Mouse (Mus musculus) cerebellum, adult 2 months (tissue): Measurements from ENCODE around the gene Lpcat3. TPM values are rescaled to one million over a fixed set of nuclear protein-coding genes. Genes with fewer than 3 reads are reported as not detected.

Experiments
- DNase-seq, 2 experiments: peaks; one replicate each; pipeline ENCODE4 v3.0.0; 2021
- H3K27ac ChIP-seq: fragments of 200-500 bp; 2 replicates; pipeline ENCODE4 v1.5.1; 2012; ENCODE audit warnings: low read length, control low read depth, inconsistent platforms; ENCODE audit not compliant: insufficient read depth
- H3K27me3 ChIP-seq: fragments of 200-500 bp; 2 replicates; pipeline ENCODE4 v1.6.1; 2012; ENCODE audit warnings: inconsistent platforms, mild to moderate bottlenecking, low read length, moderate library complexity; ENCODE audit not compliant: control insufficient read depth, insufficient read depth
- H3K4me1 ChIP-seq: fragments of 200-500 bp; 2 replicates; pipeline ENCODE4 v1.6.1; 2011; ENCODE audit warnings: low read length; ENCODE audit not compliant: control insufficient read depth, insufficient read depth
- H3K4me3 ChIP-seq: fragments of 200-500 bp; replicated peaks from 2 replicates; pipeline ENCODE3; 2011; ENCODE audit warnings: mild to moderate bottlenecking, low read depth, low read length, control low read depth; ENCODE audit not compliant: insufficient read depth
- CTCF ChIP-seq: fragments of 200-500 bp; IDR thresholded peaks from 2 replicates; pipeline ENCODE4 v1.5.1; 2011; ENCODE audit warnings: low read depth, mild to moderate bottlenecking, control low read depth, low read length, moderate library complexity, borderline replicate concordance; ENCODE audit not compliant: insufficient read depth
- POLR2A ChIP-seq: fragments of 200-500 bp; IDR thresholded peaks from 2 replicates; pipeline ENCODE4 v1.6.1; 2011; ENCODE audit warnings: low read length, control low read depth, borderline replicate concordance; ENCODE audit not compliant: insufficient read depth
- WGBS: fragments of 180-500 bp; shearing (Covaris S2); methylation state at CpG from one replicate; pipeline ENCODE4 v1.1.7; 2018; 5-methylcytosine and 5-hydroxymethylcytosine counted together
- polyA plus RNA-seq: library from polyadenylated mRNA; depleted of rRNA; stranded (reverse); fragments of >200 nt; gene quantifications from 2 replicates; pipeline ENCODE4 v1.2.3, GENCODE M21; 2012

The Lpcat3 gene
- polyA plus RNA-seq, 1 experiment: 56.4 TPM

DNA sequence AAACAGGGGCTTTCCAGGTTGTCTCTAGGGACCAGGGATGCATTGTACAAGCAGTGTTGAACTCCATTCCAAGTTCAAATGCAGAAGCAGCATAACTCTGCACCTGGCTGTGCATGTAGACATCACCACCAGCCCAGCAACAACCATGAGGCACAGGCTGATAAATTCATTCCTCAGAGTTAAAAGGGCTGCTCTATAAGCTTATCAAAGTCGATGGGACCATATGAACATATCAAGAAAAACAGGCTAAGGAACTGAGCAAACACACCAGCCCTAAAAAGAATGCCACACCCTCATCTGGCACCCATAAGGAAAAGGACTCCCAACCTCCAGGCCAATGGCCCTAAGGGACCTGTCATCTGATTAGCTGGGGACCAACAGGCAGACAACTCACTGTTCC, 16.4 kb upstream of the Lpcat3 start:
- no peak overlapping the region for H3K4me3 ChIP-seq
- WGBS: 82% methylated on average over 1 of the region's 1 CpGs
- no peaks in the 10 kb centered on the region for H3K4me1 ChIP-seq
- no peak overlapping the region for H3K27ac ChIP-seq
- no peak for DNase-seq
- TF ChIP-seq POLR2A: no peak
- no peak for TF ChIP-seq CTCF
- H3K27me3 ChIP-seq: no peaks in the 10 kb centered on the region

GRCm38 (mm10) chr6:124655893-124656292, 6.9 kb upstream of the Lpcat3 start:
- whole genome bisulfite sequencing: 76% methylated on average over 6 of the region's 6 CpGs
- H3K27me3 ChIP-seq: no peaks in the 10 kb centered on the region
- no peak overlapping the region for H3K4me3 ChIP-seq
- TF ChIP-seq POLR2A: no peak
- no peak for TF ChIP-seq CTCF
- DNase-seq: no peak
- H3K4me1 ChIP-seq: no peaks in the 10 kb centered on the region
- no peak overlapping the region for H3K27ac ChIP-seq

DNA sequence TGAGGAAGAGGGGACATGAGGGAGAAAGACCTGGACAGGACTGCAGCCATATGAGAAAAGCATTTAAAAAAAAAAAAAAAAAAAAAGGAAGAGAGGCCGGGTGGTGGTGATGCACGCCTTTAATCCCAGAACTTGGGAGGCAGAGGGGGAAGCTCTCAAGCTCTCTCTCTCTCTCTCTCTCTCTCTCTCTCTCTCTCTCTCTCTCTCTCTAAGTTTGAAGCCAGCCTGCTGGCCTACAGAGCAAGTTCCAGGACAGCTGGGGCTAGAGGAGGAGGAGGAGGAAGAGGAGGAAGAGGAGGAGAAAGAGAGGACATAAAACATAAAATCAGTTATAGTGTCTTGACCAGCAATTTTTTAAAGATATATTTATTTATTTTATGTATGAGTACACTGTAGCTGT, 4.8 kb upstream of the Lpcat3 start:
- no peaks in the 10 kb centered on the region for H3K4me1 ChIP-seq
- H3K4me3 ChIP-seq: no peak overlapping the region
- no peak for DNase-seq
- H3K27ac ChIP-seq: no peak overlapping the region
- no peak for TF ChIP-seq POLR2A
- no peak for TF ChIP-seq CTCF
- no peaks in the 10 kb centered on the region for H3K27me3 ChIP-seq
- WGBS: 100% methylated on average over 1 of the region's 2 CpGs

DNA sequence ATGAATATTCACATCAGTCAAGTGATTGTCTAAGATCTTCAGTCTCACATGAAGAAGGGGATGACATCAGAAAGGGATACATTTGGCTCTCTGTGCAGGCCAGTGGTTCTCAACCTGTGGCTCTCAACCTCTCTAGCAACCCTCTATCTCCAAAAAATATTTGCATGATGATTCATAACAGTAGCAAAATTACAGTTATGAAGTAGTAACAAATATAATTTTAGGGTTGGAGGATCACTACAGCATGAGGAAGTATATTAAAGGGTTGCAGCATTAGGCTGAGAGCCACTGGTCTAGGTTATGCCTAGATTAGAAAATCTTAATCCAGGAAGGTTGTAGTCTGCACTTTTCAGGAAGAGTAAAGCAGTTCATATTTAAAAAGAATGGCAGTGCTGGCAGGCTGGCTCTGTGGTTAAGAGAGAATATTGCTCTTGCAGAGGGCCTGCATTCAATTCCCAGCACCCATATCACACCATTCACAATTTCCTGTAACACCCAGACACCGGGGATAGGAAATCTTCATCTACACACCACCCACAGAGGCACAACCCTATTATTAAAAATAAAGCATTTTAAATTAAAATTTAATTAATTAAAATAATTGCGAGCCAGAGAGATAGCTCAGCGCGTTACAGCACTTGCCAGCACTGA, 1.5 kb upstream of the Lpcat3 start:
- Histone ChIP-seq H3K4me1 (peaks cover 3% of the 10 kb centered on the region; the same call in 1 of the 2 replicates), H3K27ac (no peak overlapping the region), H3K27me3 (no peaks in the 10 kb centered on the region), H3K4me3 (no peak overlapping the region)
- TF ChIP-seq CTCF: no peak
- no peak for TF ChIP-seq POLR2A
- DNase-seq: no peak
- 93% methylated on average over 4 of the region's 4 CpGs for WGBS

- no peaks in the 10 kb centered on the region for H3K27me3 ChIP-seq
- TF ChIP-seq CTCF (no peak), POLR2A (no peak)
- peak overlapping the region; percentile 80; the same call in 1 of the 2 replicates for H3K27ac ChIP-seq
- peak overlapping the region; percentile 76 for H3K4me3 ChIP-seq
- 28% methylated on average over 6 of the region's 6 CpGs for WGBS
- H3K4me1 ChIP-seq: peaks cover 3% of the 10 kb centered on the region; the same call in 1 of the 2 replicates
- no peak for DNase-seq
Observed at GRCm38 (mm10) chr6:124661995-124662394, 832 bp upstream of the Lpcat3 start.

DNA sequence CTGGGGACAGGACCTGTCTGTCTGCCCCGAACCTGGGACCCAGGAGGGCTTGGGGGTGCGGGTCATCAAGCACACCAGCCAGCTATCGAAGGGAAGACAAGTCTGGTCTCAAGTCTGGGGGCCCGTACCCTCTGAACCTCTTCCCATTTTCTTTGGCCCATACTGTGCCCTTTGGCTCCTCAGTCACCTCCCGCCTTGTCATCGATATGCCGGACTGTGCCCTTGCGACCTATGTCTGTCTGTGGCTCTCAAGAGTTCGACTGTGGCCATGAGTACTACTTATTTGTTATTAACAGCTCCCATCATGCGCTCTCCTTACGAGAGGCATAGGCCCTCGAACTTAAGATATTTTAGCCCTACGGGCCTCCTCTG, 583 bp downstream of the Lpcat3 start:
- H3K27ac ChIP-seq: peak overlapping the region; percentile 78
- H3K27me3 ChIP-seq: no peaks in the 10 kb centered on the region
- DNase-seq: no peak
- WGBS: 12% methylated on average over 13 of the region's 13 CpGs
- TF ChIP-seq CTCF (no peak), POLR2A (no peak)
- peaks cover 6% of the 10 kb centered on the region; the same call in 1 of the 2 replicates for H3K4me1 ChIP-seq
- H3K4me3 ChIP-seq: peak overlapping the region; percentile 76

DNA sequence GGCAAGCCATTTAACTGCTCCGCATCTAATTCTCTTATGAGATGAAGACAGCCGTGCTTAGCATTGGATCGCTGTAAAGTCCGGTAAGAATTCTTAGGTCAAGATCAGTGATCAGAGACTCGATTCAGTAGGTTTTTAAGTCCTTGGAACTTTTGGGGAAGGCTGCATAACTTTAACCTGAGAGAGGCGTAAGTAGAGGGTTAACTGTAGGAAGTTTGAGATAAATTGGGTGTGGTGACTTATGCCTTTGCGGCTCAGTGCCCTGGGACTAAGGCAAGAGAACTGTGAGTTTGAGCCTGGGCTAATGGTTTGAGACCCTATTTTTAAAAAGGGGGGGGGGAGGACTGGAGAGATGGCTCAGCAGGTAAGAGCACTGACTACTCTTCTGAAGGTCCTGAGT, 1.4 kb downstream of the Lpcat3 start:
- Histone ChIP-seq H3K4me3 (no peak overlapping the region), H3K27me3 (no peaks in the 10 kb centered on the region), H3K4me1 (peaks cover 13% of the 10 kb centered on the region; the same call in 1 of the 2 replicates), H3K27ac (no peak overlapping the region)
- 86% methylated on average over 7 of the region's 7 CpGs for WGBS
- no peak for DNase-seq
- TF ChIP-seq POLR2A (no peak), CTCF (no peak)

- TF ChIP-seq CTCF (no peak), POLR2A (no peak)
- H3K27ac ChIP-seq: no peak overlapping the region
- DNase-seq: no peak
- H3K4me3 ChIP-seq: no peak overlapping the region
- H3K4me1 ChIP-seq: peaks cover 13% of the 10 kb centered on the region; the same call in 1 of the 2 replicates
- 87% methylated on average over 10 of the region's 10 CpGs for WGBS
- H3K27me3 ChIP-seq: no peaks in the 10 kb centered on the region
Observed at GRCm38 (mm10) chr6:124665011-124665410, 2.2 kb downstream of the Lpcat3 start.
